8 mouse cellular contexts compared by ENCODE assay signal in the genomic region with DNA sequence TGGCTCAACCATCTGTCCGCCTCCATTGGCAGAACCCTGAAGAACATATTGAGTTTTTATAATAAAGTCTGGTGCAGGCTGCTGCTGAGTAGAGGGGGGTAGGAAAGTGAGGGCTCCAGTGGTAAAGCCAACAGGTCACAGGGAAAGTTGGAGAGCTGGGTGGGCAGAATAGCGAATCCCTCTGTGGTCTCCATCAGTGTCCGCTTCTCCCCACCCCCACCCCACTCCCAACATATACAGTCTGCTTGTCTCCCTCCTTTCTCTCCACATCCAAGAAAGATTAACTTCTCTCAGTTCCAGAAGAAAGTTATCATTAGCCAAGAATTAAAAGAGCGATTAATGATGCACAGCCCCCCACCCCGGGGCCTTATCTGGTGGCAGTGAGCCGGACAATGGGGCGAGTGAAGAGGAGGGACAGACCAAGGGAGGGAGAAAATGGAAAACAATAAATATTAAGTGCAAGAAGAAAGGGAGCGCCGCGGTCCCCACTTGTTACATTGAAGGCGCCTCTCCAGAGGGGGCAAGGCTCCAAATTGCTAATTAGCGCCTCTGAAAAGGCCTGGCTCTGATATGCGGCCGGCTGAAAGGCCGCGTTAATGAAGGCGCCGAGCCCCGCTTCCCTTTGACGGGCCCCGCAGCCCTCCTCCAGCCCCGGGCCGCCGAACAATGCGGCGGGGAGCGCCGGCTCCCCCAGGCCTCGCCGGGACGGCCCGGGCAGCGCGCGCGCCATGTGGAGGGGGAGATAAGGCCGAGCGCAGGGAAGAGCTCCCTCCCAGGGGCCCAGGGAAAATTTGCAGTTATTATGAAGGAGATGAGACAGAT. TPM values are rescaled to one million over a fixed set of nuclear protein-coding genes. Genes with fewer than 3 reads are reported as not detected.
DNase-seq lines count a peak whose midpoint lies in the region; ATAC-seq and TF ChIP-seq lines count a peak whose summit lies in the region.
"Had no signal": no experiment of that assay in that cellular context is flagged by ENCODE, and none has a peak within 500 bp of the region (broad histone marks: within the 10 kb centered on the region; RNA-seq: fewer than 3 reads in every experiment).

No protein-coding gene starts in this region.

- peaks cover 14% of the 10 kb centered on the region for H3K4me1 ChIP-seq in forebrain, embryonic 14.5 days (ENCODE audit: control insufficient read depth, insufficient read depth, low read length)
- H3K4me1 ChIP-seq in liver, embryonic 12.5 days, result peaks cover 39% of the 10 kb centered on the region
- H3K4me1 ChIP-seq in stomach, postnatal 0 days (replicated peaks; ENCODE audit: control insufficient read depth, insufficient read depth), result no peaks in the 10 kb centered on the region

- no peak for TF ChIP-seq EP300 in stomach, postnatal 0 days (optimal IDR thresholded peaks at IDR 0.05)

- WGBS in forebrain, embryonic 14.5 days, result 2% methylated on average over 38 of the region's 38 CpGs
- WGBS in liver, embryonic 12.5 days (ENCODE audit: insufficient replicate concordance), result 7% methylated on average over 38 of the region's 38 CpGs
- WGBS in stomach, postnatal 0 days, result 10% methylated on average over 33 of the region's 38 CpGs

- peaks cover 2% of the 10 kb centered on the region; the same call in 1 of the 2 replicates for H3K27me3 ChIP-seq in forebrain, embryonic 14.5 days (replicated peaks; ENCODE audit: control insufficient read depth, insufficient read depth, low read length)
- H3K27me3 ChIP-seq in liver, embryonic 12.5 days (replicated peaks), result peaks cover 58% of the 10 kb centered on the region
- no peaks in the 10 kb centered on the region for H3K27me3 ChIP-seq in stomach, postnatal 0 days (ENCODE audit: control insufficient read depth, insufficient read depth, low read length)

- H3K9me3 ChIP-seq in forebrain, embryonic 14.5 days (replicated peaks; ENCODE audit: control insufficient read depth, low read length), result no peaks in the 10 kb centered on the region
- H3K9me3 ChIP-seq in liver, embryonic 12.5 days (replicated peaks), result no peaks in the 10 kb centered on the region
- H3K9me3 ChIP-seq in stomach, postnatal 0 days (ENCODE audit: control insufficient read depth, low read length), result no peaks in the 10 kb centered on the region

- no peak for TF ChIP-seq CTCF in stomach, postnatal 0 days (IDR thresholded peaks at IDR 0.05; ENCODE audit: low read depth)

- H3K4me2 ChIP-seq in forebrain, embryonic 14.5 days (ENCODE audit: low read length), result peak overlapping the region; percentile 69
- H3K4me2 ChIP-seq in liver, embryonic 12.5 days, result peak overlapping the region; percentile 81
- peak overlapping the region; percentile 45 for H3K4me2 ChIP-seq in stomach, postnatal 0 days (replicated peaks; ENCODE audit: low read depth)

- peak; percentile 11 for DNase-seq in right cerebral cortex, adult 18-20 months
- DNase-seq in right cerebral cortex, postnatal 36 days (ENCODE audit: low spot score in 2 of 2), result no peak
- peak; percentile 93 for DNase-seq in forebrain, embryonic 14.5 days (ENCODE audit: low spot score)
- DNase-seq in stomach, postnatal 0 days (ENCODE audit: low spot score), result no peak
- no peak for DNase-seq in natural killer cell, adult 2 months (ENCODE audit: low spot score in 2 of 2)
- no peak for DNase-seq in right cerebral cortex, postnatal 25 days

- H3K36me3 ChIP-seq in forebrain, embryonic 14.5 days (ENCODE audit: control insufficient read depth, insufficient read depth, low read length), result no peaks in the 10 kb centered on the region
- no peaks in the 10 kb centered on the region for H3K36me3 ChIP-seq in liver, embryonic 12.5 days
- H3K36me3 ChIP-seq in stomach, postnatal 0 days (ENCODE audit: control insufficient read depth, insufficient read depth, low read length), result no peaks in the 10 kb centered on the region

- peak overlapping the region; percentile 59 for H3K9ac ChIP-seq in forebrain, embryonic 14.5 days (ENCODE audit: low read length)
- peak overlapping the region; percentile 74 for H3K9ac ChIP-seq in liver, embryonic 12.5 days
- peak overlapping the region; percentile 13; the same call in 1 of the 2 replicates for H3K9ac ChIP-seq in stomach, postnatal 0 days (ENCODE audit: low read length)

- peak; percentile 87 for ATAC-seq in forebrain, embryonic 14.5 days
- ATAC-seq in liver, embryonic 12.5 days, result peak; percentile 96
- no peak for ATAC-seq in stomach, postnatal 0 days (ENCODE audit: low FRiP score, low TSS enrichment)

- peak overlapping the region; percentile 58; the same call in 1 of the 2 replicates for H3K27ac ChIP-seq in forebrain, embryonic 14.5 days (ENCODE audit: low read depth, low read length)
- peak overlapping the region; percentile 87 for H3K27ac ChIP-seq in liver, embryonic 12.5 days
- H3K27ac ChIP-seq in stomach, postnatal 0 days (replicated peaks), result no peak overlapping the region
- H3K27ac ChIP-seq: left cerebral cortex, adult 2 months had no signal

- peak overlapping the region; percentile 28 for H3K4me3 ChIP-seq in forebrain, embryonic 14.5 days (ENCODE audit: low read depth, low read length)
- H3K4me3 ChIP-seq in liver, embryonic 12.5 days, result peak overlapping the region; percentile 54
- peak overlapping the region; percentile 12; the same call in 1 of the 2 replicates for H3K4me3 ChIP-seq in stomach, postnatal 0 days (ENCODE audit: low read depth, low read length)
- H3K4me3 ChIP-seq: left cerebral cortex, adult 2 months had no signal

RNA-seq across cellular contexts. Expression of a gene that starts 21.2 kb away (rescaled TPM):
- polyA plus RNA-seq in forebrain, embryonic 14.5 days (2014; fragmentation: Nextera tagmentation; extraction: Ambion mirVana), result 23.5 and 27.4 TPM in 2 replicates
- 7.6 and 8.9 TPM in 2 replicates for polyA plus RNA-seq in liver, embryonic 12.5 days (2016; fragmentation: Nextera tagmentation; extraction: Ambion mirVana)
- polyA plus RNA-seq in stomach, postnatal 0 days (2015; fragmentation: Nextera tagmentation; extraction: Ambion mirVana), result 6.8 and 7.9 TPM in 2 replicates

Comparison
In these comparisons a context has a peak if more than half of its experiments do, and no peak if none do; other contexts are left out.
1. DNase-seq: peak in right cerebral cortex, adult 18-20 months (single experiment) and forebrain, embryonic 14.5 days (single experiment); none in right cerebral cortex, postnatal 36 days (0 of 2), stomach, postnatal 0 days (single experiment), natural killer cell, adult 2 months (0 of 2) and right cerebral cortex, postnatal 25 days (single experiment).
2. H3K9ac ChIP-seq: peak in every context shown above with its lines; median percentile 74 in liver, embryonic 12.5 days; 59 in forebrain, embryonic 14.5 days; 13 in stomach, postnatal 0 days.
3. Peak in every context shown above with its lines, with median percentiles within 50 percentile points of each other: H3K4me2 ChIP-seq and H3K4me3 ChIP-seq.